Mouse (Mus musculus): ENCODE measurements around the gene Rpgr. TPM values are rescaled to one million over a fixed set of nuclear protein-coding genes. Genes with fewer than 3 reads are reported as not detected.

Rpgr gene
- polyA plus RNA-seq (2015; fragmentation: Nextera tagmentation; extraction: Ambion mirVana), result 21.5 and 22.3 TPM in 2 replicates

DNA sequence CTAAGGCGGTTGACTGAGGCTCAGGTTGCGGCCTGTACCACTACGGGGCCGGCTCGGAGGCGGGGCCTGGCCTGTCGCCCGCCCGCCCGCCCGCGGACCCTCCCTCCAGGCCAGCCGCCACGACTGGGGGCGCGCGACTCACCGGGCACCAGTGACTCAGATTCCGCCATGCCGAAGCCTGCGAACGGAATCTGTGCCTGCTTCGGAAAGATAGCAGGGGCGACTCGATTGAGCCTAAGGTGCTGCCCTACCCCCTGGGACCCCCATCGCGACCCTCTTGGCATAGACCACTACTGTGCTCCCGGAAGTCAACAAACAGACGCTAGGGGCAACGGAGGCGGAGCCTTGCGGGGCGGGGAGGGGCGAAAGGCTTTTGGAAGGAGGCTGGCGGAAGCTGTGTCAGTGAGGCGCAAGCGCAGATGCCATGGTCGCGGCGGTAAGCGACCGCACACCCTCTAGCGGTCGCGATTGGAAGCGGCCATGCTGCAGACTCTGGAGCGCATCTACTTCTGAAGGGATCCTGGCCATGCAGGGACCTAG, at the start of gene Rpgr:
Gene Rpgr, minus strand, starts transcription at position 511 of the 540 bp plus-strand sequence.

DNA sequence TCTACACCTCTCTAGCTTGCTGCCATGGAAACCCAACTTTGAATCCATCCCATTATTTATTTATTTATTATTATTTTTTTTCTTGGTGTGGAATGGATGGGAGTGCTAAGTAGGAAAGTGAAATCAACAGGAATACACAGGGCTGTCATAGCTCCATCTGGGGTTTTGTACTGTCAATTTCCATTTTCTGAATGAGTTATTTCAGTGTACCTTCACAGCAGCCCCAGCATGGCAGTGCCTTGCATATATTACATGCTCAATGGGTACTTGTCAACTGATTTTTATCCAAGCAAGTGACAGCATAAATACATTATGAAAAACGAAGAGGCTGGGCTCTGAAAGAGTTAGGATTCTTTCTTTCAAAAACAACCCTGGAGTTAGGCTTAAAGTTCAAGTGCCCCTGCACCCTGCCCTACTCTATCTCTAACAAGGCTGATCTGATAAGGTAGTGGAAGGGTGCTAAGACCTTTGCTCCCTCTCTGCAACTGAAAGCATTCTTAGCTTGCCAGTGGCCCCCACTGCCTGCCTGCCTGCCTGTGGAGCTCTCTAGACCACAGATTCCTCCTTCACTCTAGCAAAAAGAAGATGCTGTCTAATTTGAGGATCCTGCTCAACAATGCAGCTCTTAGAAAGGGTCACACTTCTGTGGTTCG, 35.3 kb upstream of the Rpgr start, which contains the start of gene Otc:
Gene Otc, plus strand, starts transcription at position 454 of the 653 bp plus-strand sequence.

DNA sequence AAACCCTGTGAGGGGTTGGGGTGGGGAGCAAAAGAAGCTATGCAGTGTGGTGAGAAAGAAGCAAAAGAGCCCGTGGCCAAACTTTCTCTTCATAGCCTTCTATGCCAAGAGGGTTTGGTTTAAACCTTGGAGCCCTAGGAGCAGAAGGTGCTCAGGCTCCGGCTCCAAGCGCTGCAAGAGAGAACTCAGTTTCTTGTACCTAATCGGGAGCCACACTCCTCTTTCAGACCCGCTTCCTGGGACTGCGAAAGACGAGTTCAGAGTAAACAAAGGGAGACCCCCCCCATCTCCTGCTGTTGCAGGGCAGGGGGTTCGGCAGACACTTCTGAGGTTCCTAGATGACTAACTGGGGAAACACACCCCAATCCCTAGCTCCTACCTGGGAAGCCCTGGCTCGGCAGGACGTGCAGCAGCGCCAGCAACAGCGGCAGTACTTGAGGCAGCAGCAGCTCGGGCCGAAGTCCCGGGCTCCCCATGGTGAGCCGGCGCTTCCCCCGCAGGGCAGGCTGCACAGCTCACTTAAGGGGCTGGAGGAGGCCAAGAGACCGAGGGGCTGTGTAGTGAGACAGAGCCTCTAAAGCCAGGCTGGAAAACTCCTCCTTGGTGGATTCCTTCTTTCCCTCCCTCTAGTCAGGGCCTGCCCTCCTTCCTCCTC, 99.5 kb downstream of the Rpgr start, which contains the start of gene Srpx:
Gene Srpx, minus strand, starts transcription at position 645 of the 655 bp plus-strand sequence.

Other genes starting within 250 kb of the Rpgr start
- gene Srpx, start 99.2 kb downstream of the Rpgr start, polyA plus RNA-seq (2015; fragmentation: Nextera tagmentation; extraction: Ambion mirVana), result 3.5 and 3.7 TPM in 2 replicates
- gene Otc, start 35.4 kb upstream of the Rpgr start, polyA plus RNA-seq (2015; fragmentation: Nextera tagmentation; extraction: Ambion mirVana), result not detected in 2 replicates

Measured in neural tube, postnatal 0 days (tissue).